Mouse (Mus musculus): ENCODE results near the gene Aldh4a1.

- no peak for TF ChIP-seq POLR2A (IDR thresholded peaks at IDR 0.05; ENCODE audit: control insufficient read depth, low read depth, low read length)
- TF ChIP-seq CTCF (IDR thresholded peaks at IDR 0.05; ENCODE audit: control insufficient read depth, insufficient read depth, insufficient replicate concordance, low read depth, low read length) = no peak
Measured at GRCm38 (mm10) chr4:139587773-139588172, 34.9 kb upstream of the Aldh4a1 start.

Data from testis, adult 2 months (tissue).